Mouse (Mus musculus) embryonic facial prominence, embryonic 11.5 days (tissue): Measurements from ENCODE around the gene Fbxw8. TPM values are rescaled to one million over a fixed set of nuclear protein-coding genes. Genes with fewer than 3 reads are reported as not detected.
A peak's percentile ranks its signal among the peaks of the same experiment; 100 is the strongest.

Experiments
- ATAC-seq: fragments of 200-750 bp; cut with Nextera tagmentation; replicated peaks from 2 replicates; pipeline ENCODE4 v1.8.0; 2017; ENCODE audit warnings: low read depth; ENCODE audit not compliant: insufficient number of reproducible peaks, low FRiP score, low TSS enrichment
- DNase-seq: peaks from one replicate; pipeline ENCODE4 v3.0.0-alpha.2; 2015; ENCODE audit warnings: low spot score
- H3K27ac ChIP-seq: fragments of 300-500 bp; sonication (generic); replicated peaks from 2 replicates; pipeline ENCODE4 v1.5.1; 2014; ENCODE audit warnings: mild to moderate bottlenecking, low read depth, low read length, control low read depth
- H3K27me3 ChIP-seq: fragments of 300-500 bp; sonication (generic); 2 replicates; pipeline ENCODE4 v1.6.1; 2014; ENCODE audit warnings: mild to moderate bottlenecking, low read length, moderate library complexity, mixed read lengths; ENCODE audit not compliant: control insufficient read depth, insufficient read depth
- H3K36me3 ChIP-seq: fragments of 300-500 bp; sonication (generic); replicated peaks from 2 replicates; pipeline ENCODE4 v1.6.1; 2014; ENCODE audit warnings: low read depth, mild to moderate bottlenecking, low read length, moderate library complexity, mixed read lengths; ENCODE audit not compliant: control insufficient read depth, insufficient read depth
- H3K4me1 ChIP-seq: fragments of 300-500 bp; sonication (generic); 2 replicates; pipeline ENCODE4 v1.6.1; 2014; ENCODE audit warnings: low read length, mixed read lengths; ENCODE audit not compliant: control insufficient read depth, insufficient read depth
- H3K4me2 ChIP-seq: fragments of 300-500 bp; sonication (generic); 2 replicates; pipeline ENCODE4 v1.6.1; 2014; ENCODE audit warnings: low read depth, mild to moderate bottlenecking, control low read depth, low read length, moderate library complexity
- H3K4me3 ChIP-seq: fragments of 300-500 bp; sonication (generic); 2 replicates; pipeline ENCODE4 v1.5.1; 2014; ENCODE audit warnings: low read depth, low read length, control low read depth
- H3K9ac ChIP-seq: fragments of 300-500 bp; sonication (generic); replicated peaks from 2 replicates; pipeline ENCODE4 v1.6.1; 2014; ENCODE audit warnings: mild to moderate bottlenecking, control low read depth, low read length
- H3K9me3 ChIP-seq: fragments of 300-500 bp; sonication (generic); replicated peaks from 2 replicates; pipeline ENCODE4 v1.6.1; 2016; ENCODE audit warnings: mild to moderate bottlenecking, low read length, inconsistent platforms, mixed read lengths; ENCODE audit not compliant: control insufficient read depth
- WGBS: fragments of 180-500 bp; shearing (Covaris S2); extraction: QIAGEN DNeasy Blood & Tissue Kit; methylation state at CpG from one replicate; pipeline ENCODE4 v1.1.7; 2014; 5-methylcytosine and 5-hydroxymethylcytosine counted together
- polyA plus RNA-seq: library from polyadenylated mRNA; unstranded; fragments of >200 nt; fragmentation: Nextera tagmentation; extraction: Ambion mirVana; gene quantifications from 2 replicates; pipeline ENCODE4 v1.2.1, GENCODE M21; 2014

The Fbxw8 gene
- polyA plus RNA-seq, 1 experiment from 2014 or later: 22.3 TPM

DNA sequence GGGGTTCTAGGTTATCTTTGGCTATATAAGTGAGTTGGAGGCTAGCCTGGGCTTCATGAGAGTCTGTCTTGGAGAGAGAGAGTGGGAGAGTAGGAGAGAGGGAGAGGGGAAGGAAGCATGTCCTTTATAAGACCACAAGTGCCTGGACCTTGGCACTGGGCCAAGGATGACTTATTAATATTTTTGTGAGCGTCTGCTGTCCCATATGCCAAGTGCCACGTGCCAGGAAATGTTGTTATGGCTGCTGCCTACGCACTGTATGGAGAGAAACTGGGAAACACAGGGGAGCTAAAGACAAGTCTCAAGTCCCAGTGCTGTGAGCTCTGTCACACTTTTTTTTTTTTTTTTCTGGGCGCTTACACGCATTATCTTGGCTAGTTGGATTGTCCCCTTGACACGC is 112.7 kb downstream of the Fbxw8 start:
- Histone ChIP-seq H3K9me3 (no peaks in the 10 kb centered on the region), H3K9ac (no peak overlapping the region), H3K27ac (no peak overlapping the region), H3K36me3 (no peaks in the 10 kb centered on the region), H3K4me3 (no peak overlapping the region), H3K4me1 (no peaks in the 10 kb centered on the region), H3K27me3 (no peaks in the 10 kb centered on the region), H3K4me2 (no peak overlapping the region)
- ATAC-seq: no peak
- DNase-seq: no peak
- WGBS: 92% methylated on average over 6 of the region's 6 CpGs

DNA sequence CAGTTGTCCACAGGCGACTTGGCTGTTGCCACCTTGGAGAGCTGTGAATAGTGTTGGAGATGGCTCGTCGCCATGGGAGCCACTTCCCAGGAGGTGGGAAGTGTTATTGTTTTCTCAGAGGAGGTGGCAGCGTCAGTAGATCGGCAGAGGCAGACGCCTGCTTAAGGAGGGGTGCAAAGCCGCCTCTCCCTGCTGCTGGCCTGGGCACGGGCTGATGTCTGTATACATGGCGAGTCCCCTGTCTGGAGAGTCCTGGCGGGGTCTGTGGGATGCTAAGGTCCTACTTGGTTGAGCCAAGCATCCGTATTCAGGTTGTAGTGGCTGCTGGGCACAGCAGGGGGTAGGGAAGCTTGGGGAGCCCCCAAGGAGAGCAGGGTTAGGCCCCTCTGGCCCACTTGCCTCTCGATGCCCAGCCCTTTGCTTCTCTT is 116.0 kb downstream of the Fbxw8 start:
- WGBS: 32% methylated on average over 12 of the region's 12 CpGs
- H3K4me1 ChIP-seq: no peaks in the 10 kb centered on the region
- DNase-seq (no peak), ATAC-seq (no peak)
- H3K4me3 ChIP-seq: no peak overlapping the region
- no peak overlapping the region for H3K4me2 ChIP-seq
- H3K36me3 ChIP-seq: no peaks in the 10 kb centered on the region
- H3K9ac ChIP-seq: no peak overlapping the region
- no peak overlapping the region for H3K27ac ChIP-seq
- H3K9me3 ChIP-seq: no peaks in the 10 kb centered on the region
- H3K27me3 ChIP-seq: no peaks in the 10 kb centered on the region

DNA sequence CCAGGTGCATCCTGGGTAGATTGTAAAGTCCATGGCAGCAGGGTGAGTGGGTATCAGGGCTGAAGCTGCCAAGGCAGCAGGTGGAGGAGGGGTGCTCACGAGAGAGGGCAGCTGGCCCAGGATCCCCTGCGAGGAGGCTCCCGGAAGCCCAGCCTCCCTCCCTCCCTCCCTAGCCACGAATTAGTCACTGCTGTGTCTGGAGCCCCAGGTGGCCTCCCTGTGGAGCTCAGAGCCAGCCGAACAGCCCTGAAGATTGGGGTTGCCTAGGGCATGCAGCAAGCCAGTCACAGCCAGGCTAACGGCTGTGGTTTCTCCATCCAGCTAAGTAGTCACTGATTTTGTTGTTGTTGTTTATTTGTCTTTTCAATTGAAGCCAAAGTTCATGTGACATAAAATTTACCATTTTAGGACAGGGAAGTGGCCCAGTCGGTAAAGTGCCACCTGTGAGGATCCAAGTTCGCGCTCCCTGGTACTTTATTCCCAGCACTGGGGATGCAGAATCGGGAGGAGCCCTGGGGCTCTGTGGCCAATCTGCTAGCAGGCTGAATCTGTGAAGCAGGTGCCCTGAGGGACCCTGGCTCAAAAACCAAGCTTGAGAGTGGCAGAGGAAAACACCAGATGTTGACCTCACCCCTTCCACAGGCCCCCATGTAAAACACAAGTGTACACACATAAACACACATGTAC is 117.3 kb downstream of the Fbxw8 start:
- ATAC-seq (peak; percentile 82; the same call in 1 of the 2 replicates), DNase-seq (peak; percentile 64)
- Histone ChIP-seq H3K9me3 (no peaks in the 10 kb centered on the region), H3K27me3 (no peaks in the 10 kb centered on the region), H3K36me3 (no peaks in the 10 kb centered on the region), H3K9ac (peak overlapping the region; percentile 18), H3K27ac (no peak overlapping the region), H3K4me3 (no peak overlapping the region), H3K4me2 (peak overlapping the region; percentile 23), H3K4me1 (no peaks in the 10 kb centered on the region)
- 8% methylated on average over 9 of the region's 10 CpGs for WGBS

DNA sequence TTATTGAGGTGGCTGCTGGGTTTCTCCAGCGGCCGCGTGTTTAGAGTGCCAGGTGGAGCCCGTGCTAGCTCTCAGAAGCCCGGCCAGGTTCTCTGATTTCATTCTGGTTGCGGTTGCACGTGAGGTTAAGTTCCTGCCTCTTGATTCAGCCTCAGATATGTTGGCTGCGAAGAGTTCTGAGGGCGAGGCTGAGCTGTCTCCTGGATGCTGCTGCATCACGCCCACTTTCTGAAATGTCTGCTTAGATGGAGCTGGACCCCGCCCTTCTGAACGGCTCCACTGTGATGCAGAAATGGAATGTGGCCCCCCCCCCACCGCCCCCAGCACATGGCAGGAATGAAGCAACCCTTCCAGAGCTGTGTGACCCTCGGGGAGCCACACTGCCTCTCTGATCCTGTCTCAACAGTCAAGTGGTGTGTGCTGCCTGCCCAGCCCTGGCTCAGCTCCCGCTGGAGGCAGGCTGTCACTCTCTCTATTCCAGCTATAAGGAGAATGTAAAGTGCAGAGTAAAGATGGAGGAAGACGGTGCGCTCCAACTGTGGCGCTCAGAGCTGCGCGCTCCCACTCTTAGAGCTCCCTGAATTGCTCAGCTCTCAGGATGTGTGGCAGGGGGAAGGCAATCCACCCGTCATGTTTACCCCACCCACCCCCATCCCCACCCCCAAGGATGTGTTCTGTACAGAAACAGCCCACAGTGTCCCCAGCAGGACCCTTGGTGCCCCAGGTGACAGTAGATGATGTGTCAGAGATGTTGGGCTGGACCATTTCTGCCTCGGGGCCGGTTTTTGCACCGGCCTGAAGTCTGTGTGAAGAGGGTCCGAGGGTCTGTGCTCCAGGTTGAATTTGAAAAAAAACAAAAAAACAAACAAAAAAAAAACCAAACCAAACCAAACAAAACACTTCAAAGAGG is 118.1 kb downstream of the Fbxw8 start:
- Histone ChIP-seq H3K27me3 (no peaks in the 10 kb centered on the region), H3K4me2 (peak overlapping the region; percentile 23), H3K9me3 (no peaks in the 10 kb centered on the region), H3K4me3 (no peak overlapping the region), H3K9ac (peak overlapping the region; percentile 18; the same call in 1 of the 2 replicates), H3K4me1 (no peaks in the 10 kb centered on the region), H3K27ac (no peak overlapping the region), H3K36me3 (no peaks in the 10 kb centered on the region)
- DNase-seq (no peak), ATAC-seq (peak; percentile 54; the same call in 1 of the 2 replicates)
- WGBS: 36% methylated on average over 25 of the region's 25 CpGs

DNA sequence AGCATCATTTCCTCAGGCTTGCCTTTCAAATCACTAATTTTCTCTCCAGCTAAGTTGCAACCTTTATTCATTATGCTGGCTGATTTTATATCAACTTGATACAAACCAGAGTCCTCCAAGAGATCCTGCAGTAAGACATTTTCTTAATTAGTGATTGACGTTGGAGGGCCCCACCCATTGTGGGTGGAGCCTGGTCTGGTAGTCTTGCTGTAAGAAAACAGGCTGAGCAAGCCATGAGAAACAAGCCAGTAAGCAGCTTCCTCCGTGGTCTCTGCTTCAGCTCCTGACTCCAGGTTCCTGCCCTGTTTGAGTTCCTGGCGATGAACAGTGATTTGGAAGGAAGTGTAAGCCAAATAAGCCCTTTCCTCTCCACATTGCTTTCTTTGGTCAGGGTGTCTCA is 119.5 kb downstream of the Fbxw8 start:
- H3K9me3 ChIP-seq: no peaks in the 10 kb centered on the region
- ATAC-seq (no peak), DNase-seq (no peak)
- H3K4me2 ChIP-seq: no peak overlapping the region
- H3K27me3 ChIP-seq: peaks cover 3% of the 10 kb centered on the region
- 57% methylated on average over 3 of the region's 3 CpGs for WGBS
- no peak overlapping the region for H3K27ac ChIP-seq
- H3K4me1 ChIP-seq: no peaks in the 10 kb centered on the region
- no peaks in the 10 kb centered on the region for H3K36me3 ChIP-seq
- no peak overlapping the region for H3K9ac ChIP-seq
- H3K4me3 ChIP-seq: no peak overlapping the region

DNA sequence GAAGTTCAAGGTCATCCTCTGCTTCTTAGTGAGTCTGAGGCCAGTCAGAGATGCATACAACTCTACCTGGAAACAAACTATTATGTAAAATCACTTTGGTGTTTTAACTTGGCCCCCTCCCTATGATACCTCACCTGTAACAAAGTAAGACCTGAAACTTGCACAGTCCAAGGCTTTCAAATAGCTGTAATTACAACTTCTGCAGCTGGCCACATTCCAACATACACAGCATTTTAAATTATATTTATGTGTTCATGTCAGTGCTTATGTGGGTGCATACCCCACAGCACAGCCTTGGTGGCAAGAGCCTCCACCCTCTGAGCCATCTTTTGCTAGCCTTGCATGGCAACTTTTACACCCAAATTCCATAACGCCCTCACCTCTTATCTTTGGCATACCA is 120.6 kb downstream of the Fbxw8 start:
- no peak for ATAC-seq
- 90% methylated on average over 1 of the region's 1 CpGs for WGBS
- no peak overlapping the region for H3K27ac ChIP-seq

DNA sequence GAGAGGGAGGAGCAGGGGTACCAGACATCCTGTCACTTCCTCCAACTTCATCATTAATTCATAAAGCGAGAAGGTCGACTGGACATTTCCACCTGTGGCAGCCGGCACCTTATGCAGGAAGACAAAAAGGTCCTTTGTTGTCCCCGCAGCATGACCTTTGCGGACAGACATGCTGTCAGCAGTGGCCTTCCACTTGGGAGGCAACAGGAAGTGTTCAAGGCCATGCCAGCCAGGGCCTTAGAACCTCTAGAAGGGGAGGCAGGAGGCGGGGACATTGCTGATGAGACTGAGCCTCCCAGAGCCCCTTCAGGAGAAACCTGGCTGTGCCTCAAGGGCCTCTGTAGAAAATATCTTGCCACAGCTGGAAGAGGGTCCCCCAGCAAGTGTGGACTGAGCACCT is 121.5 kb downstream of the Fbxw8 start:
- no peak overlapping the region for H3K4me3 ChIP-seq
- WGBS: 66% methylated on average over 6 of the region's 6 CpGs
- DNase-seq: no peak

More for the DNA sequence above, 120.6 kb downstream of the Fbxw8 start:
- H3K9me3 ChIP-seq: no peaks in the 10 kb centered on the region
- H3K4me3 ChIP-seq: no peak overlapping the region
- DNase-seq: no peak
- peaks cover 15% of the 10 kb centered on the region for H3K27me3 ChIP-seq
- H3K4me1 ChIP-seq: no peaks in the 10 kb centered on the region
- H3K36me3 ChIP-seq: no peaks in the 10 kb centered on the region
- no peak overlapping the region for H3K9ac ChIP-seq
- H3K4me2 ChIP-seq: no peak overlapping the region

DNA sequence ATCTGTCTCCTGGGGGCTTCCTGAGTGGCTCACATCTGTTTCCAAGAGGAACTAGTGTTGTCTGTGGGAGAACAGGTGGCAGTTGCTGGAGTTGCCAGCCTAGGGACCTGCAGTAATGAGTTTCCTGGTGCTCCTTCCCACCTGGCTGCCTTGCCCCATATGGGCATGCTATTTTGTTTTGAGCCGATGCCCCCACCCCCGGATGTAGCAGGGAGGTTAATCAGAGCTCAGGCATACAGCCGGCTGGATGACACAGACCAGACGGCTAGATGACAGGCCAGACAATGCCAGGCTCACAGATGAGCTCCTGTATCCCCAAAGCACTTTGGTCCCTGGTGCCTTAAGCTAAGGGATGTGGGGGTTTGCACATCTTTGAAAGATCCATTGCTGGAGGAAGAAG is 121.9 kb downstream of the Fbxw8 start:
- no peak overlapping the region for H3K4me3 ChIP-seq
- H3K36me3 ChIP-seq: no peaks in the 10 kb centered on the region
- no peak overlapping the region for H3K27ac ChIP-seq
- DNase-seq (no peak), ATAC-seq (no peak)
- H3K4me2 ChIP-seq: no peak overlapping the region
- H3K4me1 ChIP-seq: peaks cover 6% of the 10 kb centered on the region; the same call in 1 of the 2 replicates
- 51% methylated on average over 4 of the region's 4 CpGs for whole genome bisulfite sequencing
- H3K9me3 ChIP-seq: no peaks in the 10 kb centered on the region
- H3K9ac ChIP-seq: no peak overlapping the region
- H3K27me3 ChIP-seq: peaks cover 28% of the 10 kb centered on the region

More for the DNA sequence above, 121.5 kb downstream of the Fbxw8 start:
- ATAC-seq: no peak
- H3K4me2 ChIP-seq: no peak overlapping the region
- H3K27ac ChIP-seq: no peak overlapping the region
- H3K9me3 ChIP-seq: no peaks in the 10 kb centered on the region
- H3K4me1 ChIP-seq: peaks cover 2% of the 10 kb centered on the region; the same call in 1 of the 2 replicates
- peaks cover 24% of the 10 kb centered on the region for H3K27me3 ChIP-seq
- H3K36me3 ChIP-seq: no peaks in the 10 kb centered on the region
- H3K9ac ChIP-seq: no peak overlapping the region
